Mouse (Mus musculus) heart, embryonic 14.5 days (tissue): ENCODE measurements around the gene Fam129b. TPM values are rescaled to one million over a fixed set of nuclear protein-coding genes. Genes with fewer than 3 reads are reported as not detected.
"Not testable (repeated sequence)": the region's sequence is repeated elsewhere in the genome, so short reads cannot be mapped to it uniquely, and the experiment has no call there.

Experiments used
- ATAC-seq: fragments of 200-750 bp; cut with Nextera tagmentation; 2 replicates; pipeline ENCODE4 v1.8.0; 2017; ENCODE audit warnings: low read depth, moderate TSS enrichment; ENCODE audit not compliant: insufficient number of reproducible peaks, insufficient read depth, low FRiP score
- H3K27ac ChIP-seq, 2 experiments: fragments of 200-500 bp in 1 of 2; fragments of 300-500 bp in 1 of 2; sonication (generic) in 1 of 2; replicated peaks in 1 of 2; 2 replicates each; pipeline ENCODE4 v1.5.1; 2012 to 2014; ENCODE audit warnings: low read depth in 2 of 2, low read length in 2 of 2, control low read depth in 1 of 2, mild to moderate bottlenecking in 1 of 2, mixed read lengths in 1 of 2; ENCODE audit not compliant: control insufficient read depth in 1 of 2, insufficient read depth in 1 of 2
- H3K27me3 ChIP-seq: fragments of 300-500 bp; sonication (generic); 2 replicates; pipeline ENCODE4 v1.6.1; 2014; ENCODE audit warnings: mild to moderate bottlenecking, low read length, control low read depth; ENCODE audit not compliant: control insufficient read depth, insufficient read depth
- H3K36me3 ChIP-seq: fragments of 300-500 bp; sonication (generic); 2 replicates; pipeline ENCODE4 v1.6.1; 2014; ENCODE audit warnings: mild to moderate bottlenecking, control low read depth, low read length, mixed read lengths; ENCODE audit not compliant: control insufficient read depth, insufficient read depth
- H3K4me1 ChIP-seq, 2 experiments: fragments of 200-500 bp in 1 of 2; fragments of 300-500 bp in 1 of 2; sonication (generic) in 1 of 2; 2 replicates each; pipeline ENCODE4 v1.6.1; 2012 to 2014; ENCODE audit warnings: low read length in 2 of 2, control low read depth in 1 of 2, mixed read lengths in 1 of 2; ENCODE audit not compliant: control insufficient read depth in 2 of 2, insufficient read depth in 2 of 2
- H3K4me2 ChIP-seq: fragments of 300-500 bp; sonication (generic); 2 replicates; pipeline ENCODE4 v1.6.1; 2014; ENCODE audit warnings: mild to moderate bottlenecking, low read length
- H3K4me3 ChIP-seq, 2 experiments: fragments of 200-500 bp in 1 of 2; fragments of 300-500 bp in 1 of 2; sonication (generic) in 1 of 2; 2 replicates each; pipeline ENCODE4 v1.5.1; 2012 to 2014; ENCODE audit warnings: low read length in 2 of 2, mild to moderate bottlenecking in 2 of 2, control low read depth in 1 of 2, low read depth in 1 of 2, moderate library complexity in 1 of 2; ENCODE audit not compliant: control insufficient read depth in 1 of 2, insufficient read depth in 1 of 2
- H3K9ac ChIP-seq: fragments of 300-500 bp; sonication (generic); 2 replicates; pipeline ENCODE4 v1.6.1; 2014; ENCODE audit warnings: mild to moderate bottlenecking, low read length
- H3K9me3 ChIP-seq: fragments of 300-500 bp; sonication (generic); 2 replicates; pipeline ENCODE4 v1.6.1; 2016; ENCODE audit warnings: low read length, control low read depth; ENCODE audit not compliant: control insufficient read depth
- WGBS: fragments of 180-500 bp; shearing (Covaris S2); extraction: QIAGEN DNeasy Blood & Tissue Kit; methylation state at CpG from one replicate; pipeline ENCODE4 v1.1.7; 2014; 5-methylcytosine and 5-hydroxymethylcytosine counted together
- polyA plus RNA-seq: library from polyadenylated mRNA; unstranded; fragments of >200 nt; fragmentation: Nextera tagmentation; extraction: Ambion mirVana; gene quantifications from 2 replicates; pipeline ENCODE4 v1.2.1, GENCODE M21; 2014

The Fam129b gene
- polyA plus RNA-seq, 1 experiment from 2014 or later: 25.1 TPM

- Histone ChIP-seq H3K36me3 (0 out of 2 replicates have a peak, but pooled peaks cover 4% of the 10 kb centered on the region), H3K9me3 (no peaks in the 10 kb centered on the region), H3K27ac (no peak overlapping the region), H3K4me2 (no peak overlapping the region), H3K27me3 (no peaks in the 10 kb centered on the region), H3K9ac (no peak overlapping the region), H3K4me3 (no peak overlapping the region), H3K4me1 (peaks cover 25 to 46% of the 10 kb centered on the region in 2 experiments)
- 48% methylated on average over 4 of the region's 4 CpGs for WGBS
- ATAC-seq: no peak
Observed at GRCm38 (mm10) chr2:32842558-32842957, 33.4 kb upstream of the Fam129b start.

- H3K27me3 ChIP-seq: no peaks in the 10 kb centered on the region
- H3K9me3 ChIP-seq: no peaks in the 10 kb centered on the region
- peak overlapping the region; percentile 74 for H3K9ac ChIP-seq
- peak overlapping the region; percentile 64 for H3K4me2 ChIP-seq
- 0 out of 2 replicates have a peak, but pooled peaks cover 4% of the 10 kb centered on the region for H3K36me3 ChIP-seq
- peaks cover 4 to 20% of the 10 kb centered on the region in 2 experiments; a peak in 3 of 4 replicates for H3K4me1 ChIP-seq
- peak overlapping the region; percentile 77 to 83; a peak in 3 of 4 replicates for H3K27ac ChIP-seq
- WGBS: 6% methylated on average over 12 of the region's 12 CpGs
- peak overlapping the region; percentile 55 to 98 for H3K4me3 ChIP-seq
- ATAC-seq: no peak
Observed at GRCm38 (mm10) chr2:32845572-32846100, 30.3 kb upstream of the Fam129b start.

DNA sequence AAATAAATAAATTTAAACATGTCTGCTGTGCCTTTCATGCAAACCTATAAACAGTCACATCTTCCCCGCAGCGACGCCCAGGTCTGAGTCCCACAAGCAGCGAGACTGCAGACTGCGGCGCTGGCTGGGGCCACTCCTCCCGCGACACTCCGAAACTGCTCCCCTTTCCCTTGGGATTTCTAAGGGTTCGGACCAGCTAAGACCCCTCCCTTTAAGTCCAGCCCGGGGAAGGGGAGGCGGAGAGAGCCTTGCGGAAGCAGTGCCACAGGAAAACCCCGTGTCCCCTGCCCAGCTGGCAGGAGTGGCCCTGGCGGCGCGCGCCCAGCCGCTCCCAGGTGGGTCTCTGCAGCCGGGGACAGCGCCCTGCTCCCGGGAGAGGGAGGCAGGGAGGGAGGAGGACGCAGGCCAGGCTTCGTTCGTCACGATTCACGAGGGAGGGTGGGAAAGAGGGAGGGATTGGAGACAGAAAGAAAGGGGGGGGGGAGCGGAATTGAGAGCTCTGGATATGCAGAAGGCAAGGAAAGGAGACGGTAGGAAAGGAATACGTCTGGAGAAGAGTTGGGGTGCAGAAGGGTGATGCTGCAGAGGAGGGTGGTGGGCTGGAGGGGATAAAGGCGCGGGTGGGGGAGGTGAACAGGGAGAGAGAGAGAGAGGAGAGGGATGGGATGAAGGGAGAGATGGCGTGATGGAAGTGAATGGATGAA is 29.7 kb upstream of the Fam129b start:
- H3K9me3 ChIP-seq: no peaks in the 10 kb centered on the region
- peak overlapping the region; percentile 77 to 83 for H3K27ac ChIP-seq
- H3K9ac ChIP-seq: peak overlapping the region; percentile 74
- H3K36me3 ChIP-seq: 0 out of 2 replicates have a peak, but pooled peaks cover 4% of the 10 kb centered on the region
- peak overlapping the region; percentile 55 to 98 for H3K4me3 ChIP-seq
- WGBS: under 1% methylated on average over 33 of the region's 33 CpGs
- ATAC-seq: peak; percentile 59
- peaks cover 4 to 20% of the 10 kb centered on the region in 2 experiments; a peak in 3 of 4 replicates for H3K4me1 ChIP-seq
- H3K4me2 ChIP-seq: peak overlapping the region; percentile 64
- no peaks in the 10 kb centered on the region for H3K27me3 ChIP-seq

- Histone ChIP-seq H3K27ac (peak within 1 kb of the TSS; percentile 77 to 83), H3K9me3 (no peaks in the 10 kb centered on the region), H3K4me1 (peaks cover 4 to 20% of the 10 kb centered on the region in 2 experiments; a peak in 3 of 4 replicates), H3K4me2 (peak within 1 kb of the TSS; percentile 64), H3K27me3 (peaks cover 4% of the 10 kb centered on the region), H3K36me3 (0 out of 2 replicates have a peak, but pooled peaks cover under 1% of the 10 kb centered on the region), H3K9ac (peak within 1 kb of the TSS; percentile 74), H3K4me3 (peak within 1 kb of the TSS; percentile 55 to 98)
- WGBS: under 1% methylated on average over 55 of the region's 78 CpGs
- peak; percentile 92 for ATAC-seq
Observed at GRCm38 (mm10) chr2:32846805-32847467, 29.0 kb upstream of the Fam129b start, which contains the start of gene Stxbp1. TSS of gene Stxbp1 (minus strand) at chr2:32847245.

DNA sequence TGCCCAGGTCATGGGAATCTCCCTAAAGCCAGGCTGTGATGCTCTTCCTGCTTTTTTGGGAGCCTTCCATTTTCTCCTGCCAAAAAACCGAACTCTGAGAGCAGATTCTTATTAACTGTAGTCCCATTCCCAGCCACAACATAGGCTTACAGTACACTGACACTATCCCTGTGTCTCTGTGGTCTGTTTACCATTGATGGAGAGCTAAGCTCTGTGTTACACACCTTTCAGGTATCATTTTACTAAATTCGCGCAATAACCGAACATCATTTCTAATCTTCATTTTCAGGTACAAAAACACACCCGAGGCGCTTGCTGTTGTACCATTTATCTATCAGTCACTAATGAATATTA is 28.5 kb upstream of the Fam129b start:
- no peaks in the 10 kb centered on the region for H3K36me3 ChIP-seq
- no peaks in the 10 kb centered on the region for H3K9me3 ChIP-seq
- H3K4me1 ChIP-seq: peaks cover 4 to 24% of the 10 kb centered on the region in 2 experiments; a peak in 3 of 4 replicates
- no peak overlapping the region for H3K27ac ChIP-seq
- ATAC-seq: no peak
- H3K4me3 ChIP-seq: peak overlapping the region in 1 of 2 experiments; percentile 55; a peak in 1 of 4 replicates
- 34% methylated on average over 6 of the region's 6 CpGs for WGBS
- H3K9ac ChIP-seq: no peak overlapping the region
- H3K4me2 ChIP-seq: peak overlapping the region; percentile 64
- H3K27me3 ChIP-seq: peaks cover 7% of the 10 kb centered on the region

DNA sequence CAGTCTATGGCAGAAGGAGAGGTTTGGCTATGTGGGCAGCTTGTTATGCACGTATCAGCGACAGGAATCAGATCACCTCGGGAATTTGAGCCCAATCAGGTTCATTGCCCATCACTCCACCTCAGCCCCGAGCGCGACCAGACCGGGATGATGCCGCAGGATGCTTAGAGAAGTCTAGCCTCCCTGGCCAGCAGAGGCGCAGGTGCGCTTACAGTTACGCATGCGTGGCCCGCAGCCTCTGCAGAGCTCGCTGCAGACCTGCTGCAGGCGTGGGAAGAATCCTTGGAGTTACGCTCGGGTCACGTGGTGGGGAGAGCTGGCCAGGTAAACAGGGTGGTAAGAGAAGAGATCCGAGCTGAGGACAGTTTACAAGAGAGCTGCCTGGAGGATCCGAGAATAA is 23.8 kb upstream of the Fam129b start:
- no peak for ATAC-seq
- Histone ChIP-seq H3K4me1 (peaks cover 0 to 6% of the 10 kb centered on the region in 2 experiments; a peak in 1 of 4 replicates), H3K27ac (no peak overlapping the region), H3K27me3 (peaks cover 7% of the 10 kb centered on the region), H3K4me3 (no peak overlapping the region), H3K36me3 (no peaks in the 10 kb centered on the region), H3K9ac (no peak overlapping the region), H3K4me2 (no peak overlapping the region), H3K9me3 (no peaks in the 10 kb centered on the region)
- WGBS: 3% methylated on average over 20 of the region's 20 CpGs

GRCm38 (mm10) chr2:32853716-32854115 is 22.2 kb upstream of the Fam129b start:
- not testable (repeated sequence) for H3K4me2 ChIP-seq, H3K4me3 ChIP-seq, H3K36me3 ChIP-seq, H3K27ac ChIP-seq, H3K9me3 ChIP-seq, H3K9ac ChIP-seq, H3K4me1 ChIP-seq, ATAC-seq, H3K27me3 ChIP-seq
- 67% methylated on average over 4 of the region's 4 CpGs for WGBS
